Mouse (Mus musculus): Measurements from ENCODE around the gene Rnf26.
"Not testable (repeated sequence)": the region's sequence is repeated elsewhere in the genome, so short reads cannot be mapped to it uniquely, and the experiment has no call there.

Rnf26 gene

DNA sequence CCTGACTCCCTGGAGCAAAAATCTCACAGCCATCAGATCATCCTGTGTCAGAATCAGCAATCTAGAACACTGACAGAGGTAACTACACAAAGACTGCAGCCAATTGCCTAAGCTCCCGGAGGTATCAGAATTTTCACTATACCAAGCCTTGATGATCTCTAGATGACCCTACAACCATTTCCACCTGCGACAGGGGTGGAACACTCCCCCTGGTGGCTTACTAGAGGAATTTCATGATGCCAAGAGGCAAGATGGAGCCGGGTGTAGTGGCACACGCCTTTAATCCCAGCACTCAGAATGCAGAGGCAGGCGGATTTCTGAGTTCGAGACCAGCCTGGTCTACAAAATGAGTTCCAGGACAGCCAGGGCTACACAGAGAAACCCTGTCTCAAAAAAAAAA lies 11.0 kb upstream of the Rnf26 start:
- DNase-seq = no peak

GRCm38 (mm10) chr9:44119948-44120465 lies 6.7 kb upstream of the Rnf26 start:
- DNase-seq = no peak

DNA sequence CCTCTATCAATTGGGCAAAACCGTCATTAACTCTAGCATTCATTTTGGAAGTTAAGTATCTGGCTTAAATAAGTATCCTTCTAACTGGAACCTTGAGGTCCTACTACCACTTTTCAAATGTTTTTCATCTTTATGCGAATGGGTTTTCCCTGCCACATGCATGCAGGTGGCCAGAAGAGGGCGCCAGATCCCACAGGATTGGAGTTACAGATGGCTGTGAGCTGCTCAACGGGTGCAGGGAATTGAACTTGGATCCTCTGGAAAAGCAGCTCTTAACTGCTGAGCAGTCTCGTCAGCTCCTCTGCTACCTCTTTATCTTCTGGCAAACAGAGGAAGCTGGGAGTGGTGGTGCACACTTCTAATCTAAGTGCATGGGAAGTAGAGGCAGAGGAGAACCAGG lies 5.7 kb upstream of the Rnf26 start:
- DNase-seq = peak; percentile 72

- DNase-seq = no peak
Measured at GRCm38 (mm10) chr9:44116182-44116581, 2.9 kb upstream of the Rnf26 start.

GRCm38 (mm10) chr9:44115599-44115998 lies 2.3 kb upstream of the Rnf26 start:
- DNase-seq = no peak

GRCm38 (mm10) chr9:44114453-44114852 lies 1.1 kb upstream of the Rnf26 start:
- DNase-seq = no peak

DNA sequence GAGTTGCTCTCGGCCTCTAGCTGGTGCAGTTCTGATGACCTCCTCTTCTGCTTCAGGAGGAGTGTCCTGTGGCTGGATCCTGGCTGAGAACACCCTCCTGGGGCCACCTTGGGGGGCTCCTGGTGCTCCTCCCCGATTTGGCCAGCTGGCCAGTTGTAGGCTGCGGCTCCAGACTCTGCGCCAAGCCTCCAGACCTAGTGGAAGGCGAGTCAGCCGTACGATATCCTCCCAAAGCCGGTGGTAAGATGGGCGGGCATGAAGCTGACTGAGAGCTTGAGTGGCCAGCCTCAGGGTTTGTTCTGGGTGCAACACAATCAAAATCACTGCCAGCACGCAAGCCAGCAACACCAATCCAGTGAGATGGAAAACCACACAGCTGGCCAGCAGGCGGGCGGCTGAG lies 1.4 kb downstream of the Rnf26 start:
- not testable (repeated sequence) for DNase-seq

DNA sequence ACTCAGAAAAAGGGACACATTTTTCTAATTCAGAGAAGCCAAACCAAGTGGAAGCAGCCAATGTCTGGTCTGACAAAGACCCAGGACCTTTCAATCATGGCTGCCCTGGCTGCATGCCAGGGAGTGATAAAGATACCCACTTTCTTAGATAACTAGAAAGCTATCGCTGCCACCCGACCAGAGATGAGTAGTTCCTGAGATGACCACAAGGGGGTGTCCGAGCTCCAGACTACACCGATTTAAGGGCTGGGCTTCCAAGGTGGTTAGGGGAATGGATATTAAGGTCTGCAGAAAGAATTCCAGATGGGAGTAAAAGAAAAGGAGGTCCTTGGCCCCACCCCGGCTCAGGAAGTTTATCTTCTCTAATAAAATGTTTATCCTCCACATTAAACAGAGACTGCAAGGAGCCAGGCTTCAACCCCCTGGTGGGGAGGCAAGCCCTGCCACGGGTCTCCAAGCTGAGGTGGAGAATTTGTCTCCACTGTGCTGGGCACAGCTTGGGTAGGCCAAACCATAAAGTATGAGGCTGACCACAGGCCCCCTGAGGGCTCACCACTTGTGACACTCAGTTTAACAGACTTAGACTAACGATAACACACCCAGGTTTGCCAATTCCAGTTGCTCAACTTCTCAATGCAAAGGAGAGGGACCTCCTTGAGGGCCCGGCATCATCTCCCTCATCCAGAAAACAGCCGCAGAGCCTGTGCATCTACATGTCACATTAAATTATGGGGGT lies 3.8 kb downstream of the Rnf26 start:
- DNase-seq = peak; percentile 83

DNA sequence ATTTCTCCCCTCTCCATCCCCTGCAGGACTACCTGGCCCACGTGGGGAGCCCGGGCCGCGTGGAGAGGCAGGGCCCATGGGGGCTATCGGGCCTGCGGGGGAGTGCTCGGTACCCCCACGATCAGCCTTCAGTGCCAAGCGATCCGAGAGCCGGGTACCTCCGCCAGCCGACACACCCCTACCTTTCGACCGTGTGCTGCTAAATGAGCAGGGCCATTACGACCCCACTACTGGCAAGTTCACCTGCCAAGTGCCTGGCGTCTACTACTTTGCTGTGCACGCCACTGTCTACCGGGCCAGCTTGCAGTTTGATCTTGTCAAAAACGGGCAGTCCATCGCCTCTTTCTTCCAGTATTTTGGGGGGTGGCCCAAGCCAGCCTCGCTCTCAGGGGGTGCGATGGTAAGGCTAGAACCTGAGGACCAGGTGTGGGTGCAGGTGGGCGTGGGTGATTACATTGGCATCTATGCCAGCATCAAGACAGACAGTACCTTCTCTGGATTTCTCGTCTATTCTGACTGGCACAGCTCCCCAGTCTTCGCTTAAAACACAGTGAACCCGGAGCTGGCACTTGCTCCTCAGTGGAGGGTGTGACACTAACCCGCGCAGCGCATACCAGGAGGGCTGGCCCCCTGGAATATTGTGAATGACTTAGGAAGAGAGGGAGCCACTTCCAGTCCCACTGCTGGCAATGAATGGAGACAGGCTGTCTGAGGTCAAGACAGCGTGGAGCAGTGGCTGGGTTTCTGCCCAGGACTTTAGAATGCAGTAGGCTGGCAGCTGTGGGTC lies 4.9 kb downstream of the Rnf26 start:
- no peak for DNase-seq

- DNase-seq = peak; percentile 34
Measured at GRCm38 (mm10) chr9:44107557-44108179, 5.6 kb downstream of the Rnf26 start.

- peak; percentile 42 for DNase-seq
Measured at GRCm38 (mm10) chr9:44107110-44107509, 6.2 kb downstream of the Rnf26 start, which contains the start of gene C1qtnf5. Gene C1qtnf5 (plus strand): TSS chr9:44107245.

DNA sequence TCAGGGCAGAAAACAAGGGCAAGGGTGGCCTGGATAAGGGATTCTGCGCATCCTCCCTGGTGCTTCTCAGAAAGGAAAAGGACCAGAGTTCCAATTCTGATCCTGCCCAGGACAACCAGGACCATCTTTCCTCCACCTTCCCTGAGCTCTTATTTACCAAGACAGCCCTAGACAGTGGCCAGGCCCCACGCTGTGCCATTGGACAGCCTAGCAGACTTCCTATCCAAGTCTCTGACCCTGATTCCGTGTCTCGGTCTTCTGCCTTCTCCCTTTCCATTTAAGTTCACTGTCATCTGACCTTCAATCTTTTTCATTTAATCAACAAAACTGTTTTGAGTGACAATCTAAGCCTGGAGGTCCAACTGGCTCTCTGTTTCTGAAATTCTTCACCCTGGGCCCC lies 6.7 kb downstream of the Rnf26 start:
- DNase-seq = no peak

GRCm38 (mm10) chr9:44106182-44106581 lies 7.1 kb downstream of the Rnf26 start:
- DNase-seq = no peak

- no peak for DNase-seq
Measured at GRCm38 (mm10) chr9:44105781-44106180, 7.5 kb downstream of the Rnf26 start.

DNA sequence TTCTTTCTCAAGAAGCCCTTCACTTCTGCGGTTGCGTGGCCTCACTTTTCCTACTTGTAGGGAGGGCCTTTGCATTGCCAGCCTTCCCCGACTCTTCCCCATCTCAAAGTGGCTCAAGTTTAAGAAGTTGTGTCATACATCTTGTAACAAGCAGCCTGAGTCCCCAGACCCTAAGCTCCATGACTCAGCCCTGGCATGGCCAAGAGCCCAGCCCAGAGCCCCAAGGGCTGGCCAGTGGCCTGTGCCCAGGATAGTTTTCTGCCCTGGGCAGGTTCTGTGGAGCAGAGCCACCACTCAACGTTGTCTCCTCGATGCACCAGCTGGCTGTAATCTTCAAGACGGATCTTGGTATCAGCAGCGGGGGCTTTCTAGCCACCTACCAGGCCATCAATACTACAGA lies 8.4 kb downstream of the Rnf26 start:
- no peak for DNase-seq

DNA sequence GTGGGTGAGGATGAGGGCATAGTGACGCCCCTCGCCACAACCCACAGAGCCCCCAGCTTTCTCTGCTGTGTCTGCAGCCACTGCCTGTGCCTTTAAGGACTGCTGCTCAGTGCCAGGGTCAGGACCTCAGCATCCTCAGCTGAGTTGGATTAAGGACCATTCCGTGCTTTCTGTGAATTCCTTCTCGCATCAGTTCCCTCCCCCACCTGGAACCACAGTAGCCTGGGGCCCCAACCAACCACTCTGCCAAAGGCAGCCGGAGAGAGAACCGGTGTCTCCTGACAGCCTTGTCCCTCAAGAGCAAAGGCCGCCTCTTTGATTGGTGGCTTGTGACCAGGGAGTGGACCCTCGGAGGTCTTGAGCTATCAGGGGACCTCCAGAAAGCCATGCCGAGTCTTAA lies 11.8 kb downstream of the Rnf26 start, which contains the start of gene Mfrp:
Gene Mfrp (plus strand): TSS at position 240 of the 400 bp plus-strand sequence.
- no peak for DNase-seq

DNA sequence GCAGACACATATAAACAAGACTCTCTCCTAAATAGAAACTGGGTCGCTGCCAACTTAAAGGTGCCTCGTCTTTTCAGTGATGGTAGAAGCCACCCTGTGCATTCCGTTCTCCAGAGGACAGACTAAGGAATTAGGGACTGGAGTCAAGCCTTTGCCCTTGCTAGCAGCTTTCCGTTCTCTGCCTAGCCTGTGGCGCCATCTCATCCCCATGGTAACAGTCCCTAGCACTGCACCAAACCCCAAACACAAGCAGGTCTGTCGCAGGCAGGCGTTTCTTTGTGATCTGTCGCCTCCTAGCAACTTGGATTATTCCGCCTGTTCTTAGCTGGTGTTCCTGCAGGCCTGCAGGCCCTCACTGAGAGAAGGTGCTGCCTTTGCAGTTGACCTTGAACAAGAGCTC lies 16.8 kb downstream of the Rnf26 start:
- DNase-seq = no peak

GRCm38 (mm10) chr9:44095781-44096180 lies 17.5 kb downstream of the Rnf26 start:
- DNase-seq = no peak

GRCm38 (mm10) chr9:44094737-44095136 lies 18.6 kb downstream of the Rnf26 start:
- no peak for DNase-seq

GRCm38 (mm10) chr9:44093612-44094503 lies 19.5 kb downstream of the Rnf26 start:
- DNase-seq = peak; percentile 75

DNA sequence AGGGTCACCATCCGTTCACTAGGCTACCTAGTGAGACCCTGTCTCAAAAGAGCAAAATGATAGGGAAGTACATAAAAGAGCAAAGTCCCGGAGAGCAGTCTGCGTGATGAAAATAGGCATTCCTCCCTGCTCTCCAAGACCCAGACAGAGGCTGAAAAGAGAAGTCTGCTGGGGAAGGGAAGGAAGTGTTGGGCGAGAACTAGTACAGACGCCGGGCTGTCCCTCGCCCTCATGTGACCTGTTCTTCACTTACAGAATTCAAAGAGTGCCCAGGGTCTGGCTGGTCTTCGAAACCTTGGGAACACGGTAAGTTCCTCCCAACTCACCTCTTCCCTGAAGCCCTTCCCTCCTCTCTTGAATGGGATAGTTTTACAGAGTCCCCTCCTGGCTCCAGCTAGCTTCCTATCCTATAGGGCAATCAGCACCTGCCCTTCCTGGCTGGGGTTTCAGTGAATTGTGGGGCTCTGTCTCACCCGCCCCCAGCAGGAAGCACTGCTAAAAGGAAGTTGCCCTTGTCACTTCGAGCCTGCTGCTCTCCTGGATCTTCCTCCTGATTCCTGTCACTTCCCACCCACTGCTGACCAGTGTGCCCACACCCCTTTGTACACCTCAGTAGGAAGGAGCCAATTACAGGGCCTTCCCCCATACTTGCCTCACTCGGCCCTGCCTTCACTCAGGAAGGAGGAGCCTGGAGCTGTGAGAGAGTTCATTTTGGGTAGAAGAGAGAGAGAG lies 24.3 kb downstream of the Rnf26 start:
- DNase-seq = no peak
